Mouse (Mus musculus) midbrain, embryonic 14.5 days (tissue): ENCODE measurements around the gene Nptxr. TPM values are rescaled to one million over a fixed set of nuclear protein-coding genes. Genes with fewer than 3 reads are reported as not detected.

Experiments used
- ATAC-seq: fragments of 200-750 bp; cut with Nextera tagmentation; 2 replicates; pipeline ENCODE4 v1.8.0; 2017; ENCODE audit warnings: moderate number of reproducible peaks, moderate library complexity; ENCODE audit not compliant: low FRiP score, low TSS enrichment
- DNase-seq: peaks from one replicate; pipeline ENCODE4 v3.0.0-alpha.2; 2015
- H3K27ac ChIP-seq: fragments of 300-500 bp; sonication (generic); replicated peaks from 2 replicates; pipeline ENCODE4 v1.5.1; 2014; ENCODE audit warnings: mild to moderate bottlenecking, low read depth, low read length, moderate library complexity
- H3K27me3 ChIP-seq: fragments of 300-500 bp; sonication (generic); 2 replicates; pipeline ENCODE4 v1.6.1; 2014; ENCODE audit warnings: low read length, control low read depth, mixed read lengths; ENCODE audit not compliant: control insufficient read depth, insufficient read depth
- H3K36me3 ChIP-seq: fragments of 300-500 bp; sonication (generic); 2 replicates; pipeline ENCODE4 v1.6.1; 2014; ENCODE audit warnings: low read length, control low read depth; ENCODE audit not compliant: control insufficient read depth, insufficient read depth
- H3K4me1 ChIP-seq: fragments of 300-500 bp; sonication (generic); 2 replicates; pipeline ENCODE4 v1.6.1; 2014; ENCODE audit warnings: mild to moderate bottlenecking, antibody characterized with exemption, low read length, control low read depth; ENCODE audit not compliant: control insufficient read depth, insufficient read depth
- H3K4me2 ChIP-seq: fragments of 300-500 bp; sonication (generic); 2 replicates; pipeline ENCODE4 v1.6.1; 2014; ENCODE audit warnings: mild to moderate bottlenecking, low read length, moderate library complexity
- H3K4me3 ChIP-seq: fragments of 300-500 bp; sonication (generic); replicated peaks from 2 replicates; pipeline ENCODE4 v1.5.1; 2014; ENCODE audit warnings: low read depth, low read length
- H3K9ac ChIP-seq: fragments of 300-500 bp; sonication (generic); replicated peaks from 2 replicates; pipeline ENCODE4 v1.6.1; 2014; ENCODE audit warnings: mild to moderate bottlenecking, low read length, moderate library complexity
- H3K9me3 ChIP-seq: fragments of 300-500 bp; sonication (generic); 2 replicates; pipeline ENCODE4 v1.6.1; 2016; ENCODE audit warnings: low read length, control low read depth, mixed read lengths; ENCODE audit not compliant: control insufficient read depth
- WGBS: fragments of 180-500 bp; shearing (Covaris S2); extraction: QIAGEN DNeasy Blood & Tissue Kit; methylation state at CpG from one replicate; pipeline ENCODE4 v1.1.7; 2014; 5-methylcytosine and 5-hydroxymethylcytosine counted together
- polyA plus RNA-seq: library from polyadenylated mRNA; unstranded; fragments of >200 nt; fragmentation: Nextera tagmentation; extraction: Ambion mirVana; gene quantifications from 2 replicates; pipeline ENCODE4 v1.2.1, GENCODE M21; 2014

The Nptxr gene
- polyA plus RNA-seq, result 17.8 and 42.5 TPM in 2 replicates

DNA sequence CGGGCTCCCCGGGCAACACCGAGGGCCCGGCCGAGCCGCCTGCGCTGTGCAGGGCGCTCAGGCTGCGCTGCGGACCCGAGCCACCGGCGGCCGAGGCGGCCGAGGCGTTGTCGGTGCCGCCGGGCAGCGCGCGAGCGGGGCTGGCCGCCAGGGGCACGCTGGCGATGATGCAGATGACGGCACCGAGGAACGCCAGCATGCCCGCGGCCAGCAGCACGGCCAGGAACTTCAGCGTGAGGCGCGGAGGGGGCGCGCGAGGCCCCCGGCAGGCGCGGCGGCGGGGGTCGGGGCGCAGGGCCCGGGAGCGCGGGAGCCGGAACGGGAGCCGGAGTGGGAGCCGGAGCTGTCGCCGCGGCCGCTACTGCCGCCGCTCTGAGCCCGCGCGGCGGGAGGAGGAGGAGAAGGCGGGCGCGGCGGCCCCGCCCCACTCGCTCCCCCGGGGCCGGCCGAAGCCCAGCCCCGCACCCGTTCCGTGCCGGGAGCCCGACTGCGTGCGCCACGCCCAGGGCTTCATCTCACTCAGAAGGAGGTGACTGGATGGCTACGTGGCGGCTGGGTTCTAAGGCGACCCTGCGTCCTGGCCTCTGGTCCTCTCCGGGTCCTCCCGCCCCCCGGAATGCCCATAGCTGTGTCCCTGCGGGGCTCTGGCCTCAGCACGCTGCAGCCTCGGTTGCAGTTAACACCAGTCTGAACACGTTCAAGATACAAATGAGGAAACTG lies at the start of gene Nptxr:
Gene Nptxr, minus strand, starts transcription at position 415 of the 720 bp plus-strand sequence.
- peak; percentile 71 for ATAC-seq
- Histone ChIP-seq H3K4me1 (peaks cover 5% of the 10 kb centered on the region; the same call in 1 of the 2 replicates), H3K4me3 (peak within 1 kb of the TSS; percentile 62), H3K36me3 (no peaks in the 10 kb centered on the region), H3K27me3 (peaks cover 50% of the 10 kb centered on the region), H3K9me3 (no peaks in the 10 kb centered on the region), H3K27ac (peak within 1 kb of the TSS; percentile 83), H3K9ac (peak within 1 kb of the TSS; percentile 72), H3K4me2 (peak within 1 kb of the TSS; percentile 69)
- under 1% methylated on average over 63 of the region's 91 CpGs for WGBS
- peak; percentile 87 for DNase-seq

DNA sequence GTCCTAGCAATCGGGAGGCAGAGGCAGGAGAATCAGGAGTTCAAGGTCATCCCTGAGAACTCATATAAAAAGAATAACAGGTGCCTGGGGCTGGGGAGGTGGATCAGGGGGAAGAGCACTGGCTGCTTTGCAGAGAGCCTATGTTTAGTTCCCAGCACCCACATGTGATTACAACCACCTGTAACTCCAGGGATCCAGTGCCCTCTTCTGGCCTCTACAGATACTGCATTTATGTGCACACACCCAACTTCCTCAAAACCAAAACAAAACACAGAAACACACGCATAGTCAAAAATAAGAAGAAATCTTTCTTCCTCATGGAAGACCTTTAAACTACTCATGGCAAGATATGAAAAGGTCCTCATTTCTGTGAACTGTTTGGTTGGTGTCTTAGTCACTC lies 45.6 kb upstream of the Nptxr start:
- H3K27me3 ChIP-seq, result no peaks in the 10 kb centered on the region
- DNase-seq (no peak), ATAC-seq (no peak)
- H3K4me2 ChIP-seq, result no peak overlapping the region
- H3K27ac ChIP-seq, result no peak overlapping the region
- 95% methylated on average over 2 of the region's 2 CpGs for WGBS
- H3K9ac ChIP-seq, result no peak overlapping the region
- no peaks in the 10 kb centered on the region for H3K9me3 ChIP-seq
- no peaks in the 10 kb centered on the region for H3K4me1 ChIP-seq
- H3K36me3 ChIP-seq, result no peaks in the 10 kb centered on the region
- H3K4me3 ChIP-seq, result no peak overlapping the region

DNA sequence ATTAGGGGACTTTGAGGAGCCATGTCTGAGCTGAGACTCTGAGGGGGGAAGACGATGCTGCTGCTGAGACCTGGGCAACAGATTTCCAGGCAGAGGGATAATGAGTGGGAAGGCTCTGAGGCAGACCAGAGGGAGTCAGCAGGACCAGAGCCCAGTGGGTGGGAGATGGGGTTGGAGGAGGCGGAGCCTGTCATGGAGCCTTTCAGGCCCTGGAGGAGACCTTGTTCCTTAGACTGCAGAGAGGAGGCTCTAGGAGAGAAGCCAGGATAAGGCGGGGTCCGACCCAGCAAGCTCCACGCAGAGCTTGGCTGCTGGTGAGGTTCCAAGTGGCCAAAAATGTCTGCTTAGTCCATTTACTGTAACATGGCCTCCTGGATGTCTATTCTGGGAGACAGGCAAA lies 42.5 kb upstream of the Nptxr start:
- Histone ChIP-seq H3K4me2 (no peak overlapping the region), H3K4me3 (no peak overlapping the region), H3K27ac (no peak overlapping the region), H3K27me3 (no peaks in the 10 kb centered on the region), H3K9me3 (no peaks in the 10 kb centered on the region), H3K4me1 (no peaks in the 10 kb centered on the region), H3K36me3 (no peaks in the 10 kb centered on the region), H3K9ac (no peak overlapping the region)
- ATAC-seq (no peak), DNase-seq (no peak)
- 27% methylated on average over 5 of the region's 5 CpGs for WGBS

DNA sequence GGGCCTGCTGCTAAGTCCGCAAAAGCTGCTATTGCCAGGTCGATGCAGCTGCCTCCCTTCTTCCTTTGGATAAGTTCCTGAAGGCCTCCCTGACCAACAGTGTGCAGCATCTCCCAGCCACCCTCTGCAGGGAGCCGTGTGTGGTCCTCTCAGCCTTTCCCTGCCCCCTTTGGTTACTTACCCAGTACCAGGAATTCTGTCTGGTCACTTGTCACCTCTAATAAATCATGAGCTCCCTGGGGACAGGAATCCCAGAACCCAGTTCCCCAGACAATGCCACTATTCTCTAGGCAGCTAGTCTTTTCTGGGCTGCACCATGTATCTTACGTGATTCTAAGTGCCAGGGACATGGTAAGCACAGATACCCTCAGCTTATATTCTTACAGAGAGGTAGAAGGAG lies 41.4 kb upstream of the Nptxr start:
- ATAC-seq (no peak), DNase-seq (no peak)
- H3K27ac ChIP-seq, result no peak overlapping the region
- H3K27me3 ChIP-seq, result no peaks in the 10 kb centered on the region
- no peak overlapping the region for H3K4me2 ChIP-seq
- H3K4me1 ChIP-seq, result no peaks in the 10 kb centered on the region
- no peaks in the 10 kb centered on the region for H3K36me3 ChIP-seq
- no peak overlapping the region for H3K9ac ChIP-seq
- WGBS, result 74% methylated on average over 4 of the region's 4 CpGs
- H3K4me3 ChIP-seq, result no peak overlapping the region
- H3K9me3 ChIP-seq, result no peaks in the 10 kb centered on the region

DNA sequence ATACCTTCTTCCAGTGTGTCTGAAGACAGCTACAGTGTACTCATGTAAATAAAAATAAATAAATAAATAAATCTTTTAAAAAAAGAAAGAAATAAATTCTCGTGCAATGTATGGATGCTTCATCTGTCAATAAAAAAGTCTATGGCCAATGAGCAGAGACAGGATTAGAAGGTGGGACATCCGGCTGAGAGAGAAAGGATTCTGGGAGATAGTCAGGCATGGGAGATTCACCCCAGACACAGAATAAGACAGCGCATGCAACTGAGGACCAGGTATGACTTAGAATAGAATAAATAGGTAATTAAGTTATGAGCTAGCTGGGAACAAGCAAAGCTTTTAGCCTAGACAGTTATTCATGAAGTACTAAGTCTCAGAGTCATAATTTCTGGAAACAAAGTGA lies 38.4 kb upstream of the Nptxr start:
- 86% methylated on average over 3 of the region's 3 CpGs for WGBS
- H3K27me3 ChIP-seq, result no peaks in the 10 kb centered on the region
- DNase-seq (no peak), ATAC-seq (no peak)
- no peak overlapping the region for H3K27ac ChIP-seq
- no peaks in the 10 kb centered on the region for H3K9me3 ChIP-seq
- H3K4me1 ChIP-seq, result no peaks in the 10 kb centered on the region
- H3K4me3 ChIP-seq, result no peak overlapping the region
- H3K36me3 ChIP-seq, result no peaks in the 10 kb centered on the region
- H3K4me2 ChIP-seq, result no peak overlapping the region
- no peak overlapping the region for H3K9ac ChIP-seq

DNA sequence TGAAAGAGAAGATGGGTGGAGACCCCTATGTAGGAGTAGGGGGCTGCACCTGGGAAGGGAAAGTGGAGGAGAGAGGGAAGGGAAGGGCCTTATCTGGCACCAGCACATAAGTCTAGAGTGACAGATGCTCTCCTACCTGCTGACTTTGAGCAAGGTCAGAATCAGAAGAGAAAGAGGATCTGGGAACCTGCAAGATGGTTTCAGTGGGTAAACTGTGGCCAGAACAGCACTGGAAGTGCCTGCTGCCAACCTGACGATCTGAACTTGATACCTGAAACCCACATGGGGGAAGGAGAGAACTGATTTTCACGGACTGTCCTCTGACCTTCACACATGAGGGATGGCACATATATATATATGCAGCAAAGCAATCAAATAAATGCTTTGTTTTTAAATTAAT lies 35.7 kb upstream of the Nptxr start:
- Histone ChIP-seq H3K4me3 (no peak overlapping the region), H3K36me3 (no peaks in the 10 kb centered on the region), H3K27me3 (no peaks in the 10 kb centered on the region), H3K4me2 (no peak overlapping the region), H3K4me1 (peaks cover 8% of the 10 kb centered on the region), H3K27ac (no peak overlapping the region), H3K9me3 (no peaks in the 10 kb centered on the region), H3K9ac (no peak overlapping the region)
- no peak for DNase-seq
- WGBS, result 66% methylated on average over 2 of the region's 2 CpGs
- ATAC-seq, result no peak

DNA sequence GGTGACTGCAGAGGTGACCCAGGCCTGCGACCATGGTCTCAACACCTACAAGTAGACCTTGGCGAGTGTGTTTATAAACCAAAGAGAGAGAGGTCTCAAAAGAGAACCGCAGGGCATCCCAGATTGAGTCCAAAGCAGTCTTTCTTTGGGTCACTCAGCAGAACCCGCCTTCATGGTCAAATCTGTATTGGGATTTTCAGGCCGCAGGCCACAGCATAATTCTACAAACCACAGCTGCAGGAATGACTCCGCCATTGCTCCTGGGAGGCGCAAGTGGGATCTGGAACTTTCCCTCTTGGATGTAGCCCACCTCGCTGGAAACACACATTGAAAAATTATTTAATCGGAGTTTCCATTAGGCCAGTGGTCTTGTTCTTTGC lies 30.3 kb upstream of the Nptxr start:
- Histone ChIP-seq H3K36me3 (peaks cover 8% of the 10 kb centered on the region; the same call in 1 of the 2 replicates), H3K4me3 (peak overlapping the region; percentile 84), H3K9ac (peak overlapping the region; percentile 92), H3K27me3 (no peaks in the 10 kb centered on the region), H3K9me3 (no peaks in the 10 kb centered on the region), H3K4me1 (peaks cover 41% of the 10 kb centered on the region), H3K27ac (peak overlapping the region; percentile 97), H3K4me2 (peak overlapping the region; percentile 53)
- ATAC-seq (no peak), DNase-seq (peak; percentile 50)
- WGBS, result 31% methylated on average over 9 of the region's 9 CpGs

DNA sequence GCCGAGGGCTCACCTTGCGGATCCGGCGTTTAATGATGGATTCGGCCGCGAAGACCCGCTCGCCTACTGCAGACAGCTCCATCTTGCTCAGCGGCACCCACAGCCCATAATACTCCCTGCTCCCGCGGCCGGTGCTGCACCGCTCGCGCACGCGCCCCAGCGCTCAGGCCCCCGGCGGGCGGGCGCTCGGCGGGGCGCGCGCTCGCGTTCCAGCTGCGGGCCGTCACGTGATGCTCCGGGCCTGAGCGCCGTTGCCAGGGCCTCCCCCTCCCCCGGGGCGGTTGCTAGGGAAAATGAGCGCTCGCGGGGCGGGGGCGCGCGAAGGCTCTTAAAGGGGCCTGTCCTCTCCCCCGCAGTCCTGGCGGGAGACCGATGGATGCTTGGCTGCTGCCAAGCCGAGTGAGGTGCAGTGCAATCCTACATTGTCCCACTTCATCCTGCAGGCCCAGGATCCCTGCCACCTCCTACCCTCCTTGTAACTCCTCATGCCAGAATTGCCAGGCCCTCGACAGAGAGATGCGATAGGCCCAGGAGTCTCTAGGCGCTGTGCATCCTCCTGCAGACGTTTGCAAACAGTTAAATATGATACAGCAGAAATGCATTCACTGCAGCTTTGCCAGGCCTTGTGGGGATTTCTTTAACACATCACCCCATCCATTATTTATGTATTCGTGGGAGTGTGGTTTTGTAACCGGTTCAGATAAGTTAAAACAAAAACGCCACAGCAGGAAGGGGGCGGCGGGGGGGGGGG lies 29.7 kb upstream of the Nptxr start, which contains the start of the genes Npcd and Cbx6:
Gene Npcd, minus strand, starts transcription at position 108 of the 751 bp plus-strand sequence.
Gene Cbx6, minus strand, starts transcription at position 559 of the 751 bp plus-strand sequence.
- under 1% methylated on average over 58 of the region's 58 CpGs for WGBS
- Histone ChIP-seq H3K9me3 (no peaks in the 10 kb centered on the region), H3K9ac (peak within 1 kb of the TSS; percentile 92), H3K4me2 (peak within 1 kb of the TSS; percentile 92), H3K4me1 (peaks cover 45% of the 10 kb centered on the region), H3K27ac (peak within 1 kb of the TSS; percentile 97), H3K4me3 (peak within 1 kb of the TSS; percentile 84), H3K27me3 (no peaks in the 10 kb centered on the region), H3K36me3 (peaks cover 9% of the 10 kb centered on the region)
- peak; percentile 100 for DNase-seq
- ATAC-seq, result peak; percentile 87
